Mouse (Mus musculus): ENCODE data around the gene Pygm.

Pygm gene

DNA sequence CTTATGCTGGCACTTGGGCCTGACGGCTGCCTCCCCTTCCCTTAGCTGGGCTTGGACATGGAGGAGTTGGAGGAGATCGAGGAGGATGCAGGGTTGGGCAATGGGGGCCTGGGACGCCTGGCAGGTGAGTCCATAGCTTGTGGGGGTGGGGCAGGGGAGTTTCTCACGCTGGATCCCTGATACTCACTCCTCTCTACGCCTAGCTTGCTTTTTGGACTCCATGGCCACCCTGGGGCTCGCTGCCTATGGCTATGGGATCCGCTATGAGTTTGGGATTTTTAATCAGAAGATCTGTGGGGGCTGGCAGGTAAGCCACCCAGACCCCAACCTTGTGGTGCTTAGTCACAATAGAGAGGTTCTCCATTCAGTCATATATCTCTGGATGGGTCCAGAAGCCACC is 1.6 kb downstream of the Pygm start:
- no peak for DNase-seq (ENCODE audit: low read depth, low spot score)

GRCm38 (mm10) chr19:6386234-6386633 is 2.0 kb downstream of the Pygm start:
- DNase-seq (ENCODE audit: low read depth, low spot score), result no peak

GRCm38 (mm10) chr19:6388006-6388405 is 3.8 kb downstream of the Pygm start:
- DNase-seq (ENCODE audit: low read depth, low spot score), result no peak

DNA sequence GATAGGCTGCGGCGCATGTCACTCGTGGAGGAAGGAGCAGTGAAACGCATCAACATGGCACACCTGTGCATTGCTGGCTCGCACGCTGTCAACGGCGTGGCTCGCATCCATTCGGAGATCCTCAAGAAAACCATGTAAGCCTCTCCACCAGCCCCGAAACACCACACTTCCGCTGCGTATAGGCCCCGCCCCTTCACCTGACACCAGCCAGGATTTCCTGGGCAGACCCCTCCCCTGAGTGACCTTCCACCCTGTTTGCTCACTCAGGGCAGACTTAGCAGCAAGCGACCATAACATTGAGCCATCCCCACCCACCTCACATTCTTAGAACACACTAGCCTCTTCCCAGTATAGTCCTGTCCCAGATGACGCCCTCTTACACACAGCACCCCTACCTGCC is 5.6 kb downstream of the Pygm start:
- no peak for DNase-seq (ENCODE audit: low read depth, low spot score)

DNA sequence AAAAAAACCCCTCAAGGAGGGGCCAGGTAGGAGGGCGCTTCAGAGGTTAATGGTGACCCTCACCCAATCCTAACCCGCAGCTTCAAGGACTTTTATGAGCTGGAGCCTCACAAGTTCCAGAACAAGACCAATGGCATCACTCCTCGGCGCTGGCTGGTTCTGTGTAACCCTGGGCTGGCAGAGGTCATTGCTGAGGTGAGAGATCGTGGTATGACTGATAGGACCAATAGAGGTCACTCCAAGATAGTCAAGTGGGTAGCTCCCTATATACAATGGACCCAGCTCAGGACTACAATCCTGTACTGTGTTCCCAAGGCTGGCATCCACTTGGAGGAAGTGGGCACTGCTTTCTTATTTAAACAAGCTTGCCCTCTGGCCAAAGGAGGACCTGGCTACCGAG is 6.1 kb downstream of the Pygm start:
- DNase-seq (ENCODE audit: low read depth, low spot score), result no peak

DNA sequence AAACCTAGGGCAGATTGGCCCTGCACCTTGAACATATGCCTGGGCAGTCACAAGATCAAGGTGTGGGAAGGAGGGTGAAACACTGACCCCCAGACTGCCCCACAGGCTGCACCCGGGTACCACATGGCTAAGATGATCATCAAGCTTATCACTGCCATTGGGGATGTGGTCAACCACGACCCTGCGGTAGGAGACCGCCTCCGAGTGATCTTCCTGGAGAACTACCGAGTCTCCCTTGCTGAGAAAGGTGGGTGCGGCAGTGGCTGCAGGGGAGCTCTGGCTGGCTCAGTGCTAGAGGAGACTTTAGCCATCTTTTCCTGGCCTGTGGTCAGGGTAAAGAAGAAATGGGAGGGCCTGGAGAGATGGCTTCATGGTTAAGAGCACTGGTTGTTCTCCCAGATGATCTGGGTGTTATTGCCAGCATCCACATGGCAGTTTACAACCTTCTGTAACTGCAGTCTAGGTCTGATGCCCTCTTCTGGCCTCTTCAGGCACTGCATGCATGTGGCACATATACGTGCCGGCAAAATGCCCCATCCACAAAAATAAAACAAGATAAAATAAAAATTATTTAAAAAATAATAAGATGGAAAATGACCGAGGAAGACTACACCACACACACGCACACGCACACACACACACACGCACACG is 8.7 kb downstream of the Pygm start:
- no peak for DNase-seq (ENCODE audit: low read depth, low spot score)

DNA sequence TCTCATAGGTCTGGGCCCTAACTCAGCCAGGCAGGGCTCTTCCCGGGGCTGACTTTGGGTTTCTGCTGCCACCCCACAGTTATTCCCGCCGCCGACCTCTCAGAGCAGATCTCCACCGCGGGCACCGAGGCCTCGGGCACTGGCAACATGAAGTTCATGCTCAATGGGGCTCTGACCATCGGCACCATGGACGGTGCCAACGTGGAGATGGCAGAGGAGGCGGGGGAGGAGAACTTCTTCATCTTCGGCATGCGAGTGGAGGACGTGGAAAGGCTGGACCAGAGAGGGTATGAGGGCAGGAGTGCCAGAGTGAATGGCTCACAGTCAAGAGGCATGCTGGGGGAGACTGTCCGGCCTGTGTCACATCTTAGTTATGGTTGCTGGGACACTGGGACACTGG is 9.4 kb downstream of the Pygm start:
- no peak for DNase-seq (ENCODE audit: low read depth, low spot score)

GRCm38 (mm10) chr19:6396237-6396636 is 12.0 kb downstream of the Pygm start:
- no peak for DNase-seq (ENCODE audit: low read depth, low spot score)

- DNase-seq (ENCODE audit: low read depth, low spot score), result no peak
Observed at GRCm38 (mm10) chr19:6397582-6398249, 13.5 kb downstream of the Pygm start.

- no peak for DNase-seq (ENCODE audit: low read depth, low spot score)
Observed at GRCm38 (mm10) chr19:6398447-6399284, 14.5 kb downstream of the Pygm start.

- DNase-seq (ENCODE audit: low read depth, low spot score), result no peak
Observed at GRCm38 (mm10) chr19:6399285-6400095, 15.3 kb downstream of the Pygm start, which contains the start of gene Rasgrp2. Gene Rasgrp2 (plus strand): TSS chr19:6399340.

GRCm38 (mm10) chr19:6400096-6401086 is 16.2 kb downstream of the Pygm start:
- DNase-seq (ENCODE audit: low read depth, low spot score), result no peak

DNA sequence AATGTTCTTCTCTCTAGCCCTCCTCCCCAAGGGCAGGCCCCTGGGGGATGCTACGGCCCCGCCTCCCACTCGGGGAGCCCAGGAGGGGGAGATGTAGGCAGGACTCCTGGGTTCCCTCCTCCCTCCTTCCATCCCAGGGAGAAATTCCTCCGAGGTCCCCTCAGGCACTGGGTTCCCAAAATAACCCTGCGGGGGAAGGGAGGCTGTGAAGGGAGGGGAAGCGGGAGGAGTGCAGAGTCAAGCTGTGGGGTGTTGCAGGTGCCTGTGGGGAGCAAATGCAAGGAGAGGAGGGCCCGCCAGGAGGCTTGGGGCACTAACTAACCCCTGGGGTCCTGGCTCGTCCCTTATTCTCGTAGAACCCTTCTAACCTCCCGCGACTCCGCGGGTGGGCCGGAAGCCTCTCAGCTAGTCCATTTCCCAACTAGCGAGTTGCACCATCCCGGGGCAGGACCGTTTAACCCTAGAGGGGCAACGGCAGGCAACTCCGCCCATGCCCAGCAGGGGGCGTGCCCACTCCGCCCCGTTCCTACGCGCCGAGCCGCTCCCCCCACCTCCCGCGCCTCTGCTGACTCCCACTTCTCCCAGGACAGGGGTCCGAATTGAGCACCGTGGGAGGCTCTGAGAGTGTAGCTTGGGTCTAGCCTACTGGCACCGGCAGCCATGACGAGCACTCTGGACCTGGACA is 17.1 kb downstream of the Pygm start:
- DNase-seq (ENCODE audit: low read depth, low spot score), result no peak

- DNase-seq (ENCODE audit: low read depth, low spot score), result no peak
Observed at GRCm38 (mm10) chr19:6401951-6402350, 17.8 kb downstream of the Pygm start.

DNA sequence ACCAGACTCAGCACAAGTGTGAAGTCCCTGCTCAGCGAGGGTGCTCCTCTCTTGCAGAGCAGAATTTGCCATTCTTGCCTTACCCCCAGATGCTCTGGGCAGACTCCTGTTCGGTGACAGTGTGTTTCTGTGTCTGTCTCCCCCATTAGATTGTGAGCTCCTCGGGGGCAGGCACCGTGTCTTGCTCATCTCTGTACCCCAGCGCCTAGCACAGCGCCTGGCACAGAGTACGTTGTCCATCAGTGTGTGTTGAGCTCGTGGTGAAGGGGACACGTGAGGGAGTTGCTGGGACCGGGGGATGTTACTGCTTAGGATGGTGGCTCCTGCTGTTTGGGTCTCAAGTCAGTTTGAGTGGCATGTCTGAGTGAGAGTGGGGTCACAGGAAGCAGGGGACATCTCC is 19.7 kb downstream of the Pygm start:
- DNase-seq (ENCODE audit: low read depth, low spot score), result no peak

- DNase-seq (ENCODE audit: low read depth, low spot score), result no peak
Observed at GRCm38 (mm10) chr19:6405433-6405832, 21.2 kb downstream of the Pygm start.

DNA sequence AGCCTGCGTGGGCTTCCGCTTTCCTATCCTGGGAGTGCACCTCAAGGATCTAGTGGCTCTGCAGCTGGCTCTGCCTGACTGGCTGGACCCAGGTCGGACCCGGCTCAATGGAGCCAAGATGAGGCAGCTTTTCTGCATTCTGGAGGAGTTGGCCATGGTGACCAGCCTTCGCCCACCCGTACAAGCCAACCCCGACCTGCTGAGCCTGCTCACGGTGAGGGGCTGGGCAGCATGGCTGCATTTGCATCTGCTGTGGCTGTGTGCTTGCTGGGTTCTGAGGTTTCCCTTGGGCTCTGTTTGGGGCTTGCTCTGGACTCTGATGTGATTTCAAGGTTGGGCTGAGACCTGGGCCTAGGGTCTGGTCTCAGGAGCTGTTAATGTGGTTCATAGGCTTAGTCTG is 22.9 kb downstream of the Pygm start:
- DNase-seq (ENCODE audit: low read depth, low spot score), result no peak

DNA sequence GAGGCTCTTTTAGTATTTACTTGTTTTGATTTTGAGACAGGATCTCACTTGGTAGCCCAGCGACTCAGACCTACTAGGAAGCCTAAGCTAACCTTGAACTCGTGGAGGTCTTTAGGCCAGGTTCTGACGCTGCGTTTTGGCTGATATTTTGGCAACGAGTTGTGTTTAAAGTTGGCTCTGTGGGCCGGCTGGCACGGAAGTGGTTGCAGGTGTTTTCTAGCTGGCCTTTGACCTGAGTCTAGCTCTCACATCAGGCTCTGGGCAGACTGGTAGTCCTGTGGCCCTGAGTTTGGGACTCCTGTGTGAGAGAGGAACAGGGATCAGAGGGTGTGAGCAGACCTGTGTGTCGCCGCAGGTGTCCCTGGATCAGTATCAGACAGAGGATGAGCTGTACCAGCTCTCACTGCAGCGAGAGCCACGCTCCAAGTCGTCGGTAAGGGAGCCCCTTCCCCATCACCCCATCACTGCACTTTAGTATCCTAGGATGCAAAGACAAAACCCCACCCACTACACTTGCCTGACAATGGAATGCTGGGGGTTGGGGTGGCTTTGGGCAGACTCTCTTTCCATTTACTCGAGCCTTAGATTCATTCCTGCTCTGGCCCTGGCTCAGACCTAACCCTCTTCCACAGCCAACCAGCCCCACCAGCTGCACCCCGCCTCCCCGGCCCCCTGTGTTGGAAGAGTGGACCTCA is 23.8 kb downstream of the Pygm start:
- no peak for DNase-seq (ENCODE audit: low read depth, low spot score)

DNA sequence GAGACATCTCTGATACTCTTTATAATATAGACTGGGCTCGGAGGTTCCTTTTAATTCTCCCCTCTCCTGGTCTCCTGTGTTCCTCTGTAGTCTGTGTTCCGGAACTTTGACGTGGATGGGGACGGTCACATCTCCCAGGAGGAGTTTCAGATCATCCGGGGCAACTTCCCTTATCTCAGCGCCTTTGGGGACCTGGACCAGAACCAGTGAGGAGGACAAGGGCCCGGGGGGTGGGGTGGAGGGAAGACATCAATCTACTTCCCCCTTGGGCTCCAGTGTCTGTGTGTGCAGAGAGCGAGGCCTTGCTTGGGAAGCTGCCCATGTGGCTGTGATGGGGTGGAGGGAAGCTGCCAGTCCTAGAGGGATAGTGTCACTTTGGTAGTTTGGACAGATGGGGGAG is 24.6 kb downstream of the Pygm start:
- no peak for DNase-seq (ENCODE audit: low read depth, low spot score)
